Mouse (Mus musculus) kidney, postnatal 10 days (tissue): ENCODE data around the gene Akap10.
"Not testable (repeated sequence)": the region's sequence is repeated elsewhere in the genome, so short reads cannot be mapped to it uniquely, and the experiment has no call there.

Source experiments
- DNase-seq: peaks from one replicate; pipeline ENCODE4 v3.0.0; 2021; ENCODE audit warnings: mixed read lengths

The Akap10 gene

DNA sequence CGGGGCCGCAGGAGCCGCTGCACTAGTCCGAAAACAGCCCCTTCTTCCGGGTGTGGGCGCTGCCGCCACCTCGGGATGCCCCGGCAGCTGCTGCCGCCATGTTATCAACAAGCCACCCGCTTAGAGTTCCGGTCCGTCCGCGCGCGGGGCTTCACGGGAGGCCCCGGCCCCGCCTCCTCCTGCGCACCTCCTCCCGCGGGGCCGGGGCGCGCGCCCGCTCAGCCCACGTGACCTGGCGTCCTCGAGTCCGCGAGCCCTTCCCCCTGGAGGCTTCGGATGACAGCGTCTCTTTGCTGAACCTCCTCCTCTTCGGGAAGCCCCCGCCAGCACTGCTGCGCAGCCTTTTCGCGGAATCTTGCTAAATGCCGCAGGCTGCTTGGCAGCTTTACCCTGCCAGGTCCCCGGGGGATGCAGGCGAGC lies at the start of gene Akap10:
Gene Akap10 (minus strand): TSS at position 155 of the 420 bp plus-strand sequence.
- DNase-seq, result peak; percentile 98

DNA sequence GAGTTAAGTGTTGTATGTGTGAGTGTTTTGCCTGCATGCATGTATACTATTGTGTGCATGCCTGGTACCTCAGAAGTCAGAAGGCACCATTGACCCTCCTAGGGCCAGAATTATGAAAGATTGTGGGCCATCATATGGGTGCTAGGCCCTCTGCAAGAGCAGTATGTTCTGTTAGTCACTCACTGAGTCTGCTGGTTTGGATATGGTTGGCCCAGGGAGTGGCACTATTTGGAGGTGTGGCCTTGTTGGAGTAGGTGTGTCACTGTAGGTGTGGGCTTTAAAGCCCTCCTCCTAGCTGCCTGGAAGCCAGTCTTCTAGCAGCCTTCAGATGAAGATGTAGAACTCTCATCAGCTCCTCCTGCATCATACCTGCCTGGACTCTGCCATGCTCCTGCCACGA lies 45.7 kb upstream of the Akap10 start:
- DNase-seq, result no peak

DNA sequence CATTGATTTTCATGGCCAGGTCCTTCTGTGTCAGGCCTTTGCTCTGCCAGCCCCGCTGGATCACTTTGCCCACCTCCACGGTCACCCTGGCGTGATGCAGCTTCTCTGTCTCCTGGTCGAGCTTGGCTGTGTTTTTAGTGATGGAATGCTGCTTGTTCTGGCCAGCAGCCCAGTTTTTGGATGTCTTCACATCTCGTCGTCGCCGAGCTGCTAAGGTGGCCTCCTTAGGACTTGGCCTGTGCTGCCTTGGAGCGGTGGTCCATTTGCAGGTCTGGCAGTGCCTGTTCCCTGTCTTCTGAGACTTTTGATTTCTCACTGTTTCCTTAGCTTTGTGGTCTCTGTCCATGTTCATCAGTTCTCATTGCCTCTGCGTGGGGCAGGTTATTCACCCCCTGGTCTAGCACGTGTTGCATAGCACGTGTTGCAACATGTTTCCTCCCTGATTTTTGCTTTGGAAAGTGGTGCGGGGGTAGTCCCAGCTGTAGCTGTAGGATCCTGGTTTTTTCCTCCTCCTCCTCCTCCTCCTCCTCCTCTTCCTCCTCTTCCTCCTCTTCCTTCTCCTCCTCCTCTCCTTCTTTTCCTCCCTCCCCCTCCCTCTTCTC lies 44.2 kb upstream of the Akap10 start:
- peak; percentile 20 for DNase-seq

DNA sequence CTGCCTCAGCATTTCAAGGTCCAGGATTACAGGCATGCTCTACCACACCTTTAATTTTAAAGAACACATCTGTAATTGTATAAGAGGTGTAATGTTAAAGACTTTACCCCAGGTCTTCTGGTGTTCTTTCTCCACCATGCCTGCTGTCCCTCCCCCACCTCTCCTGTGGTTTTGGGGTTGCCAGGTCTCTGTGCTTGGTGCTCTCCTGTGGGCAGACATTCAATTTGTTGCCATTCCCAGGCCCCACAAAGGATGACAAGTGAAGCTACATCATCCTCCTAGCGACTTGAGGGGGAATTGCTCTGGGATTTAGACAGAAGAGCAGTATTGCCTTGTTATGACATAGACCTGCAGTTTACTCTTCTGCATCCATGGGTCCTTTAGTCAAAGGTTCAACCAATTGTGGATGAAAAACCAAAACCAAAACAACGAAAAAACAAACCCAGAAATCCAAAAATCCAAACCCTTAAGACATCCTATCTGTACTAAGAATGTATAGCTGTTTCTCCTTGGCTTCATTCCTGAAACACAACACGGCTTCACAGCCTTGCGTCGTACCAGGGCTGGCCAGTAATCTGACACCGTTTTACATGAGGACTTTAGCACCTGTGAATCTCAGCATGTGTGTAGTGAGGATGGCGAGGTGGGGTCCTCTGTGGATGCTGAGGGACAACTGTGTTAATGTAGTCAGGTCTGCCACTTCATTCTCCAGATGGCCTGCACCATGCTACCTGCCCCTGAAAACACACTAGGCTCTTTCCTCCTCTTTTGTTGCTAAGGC lies 41.6 kb upstream of the Akap10 start:
- DNase-seq, result no peak

DNA sequence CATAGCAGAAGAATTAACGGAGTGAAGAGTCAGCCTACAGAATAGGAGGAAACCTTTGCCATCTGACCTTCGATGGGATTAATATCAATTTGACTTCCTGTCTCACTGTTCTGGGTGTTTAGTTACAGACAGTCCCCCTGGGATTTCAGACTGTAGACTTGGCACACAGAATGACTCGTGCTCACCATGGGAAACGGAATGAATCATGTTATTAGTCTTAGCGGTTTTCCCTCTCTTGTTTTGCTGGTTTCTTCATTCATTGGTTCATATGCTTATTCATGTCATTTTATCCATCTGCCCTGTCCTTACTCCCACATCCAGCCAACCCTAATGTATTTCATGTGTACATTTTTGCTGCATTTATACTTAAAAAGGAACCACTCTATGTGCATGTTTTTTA lies 40.8 kb upstream of the Akap10 start:
- DNase-seq, result no peak

DNA sequence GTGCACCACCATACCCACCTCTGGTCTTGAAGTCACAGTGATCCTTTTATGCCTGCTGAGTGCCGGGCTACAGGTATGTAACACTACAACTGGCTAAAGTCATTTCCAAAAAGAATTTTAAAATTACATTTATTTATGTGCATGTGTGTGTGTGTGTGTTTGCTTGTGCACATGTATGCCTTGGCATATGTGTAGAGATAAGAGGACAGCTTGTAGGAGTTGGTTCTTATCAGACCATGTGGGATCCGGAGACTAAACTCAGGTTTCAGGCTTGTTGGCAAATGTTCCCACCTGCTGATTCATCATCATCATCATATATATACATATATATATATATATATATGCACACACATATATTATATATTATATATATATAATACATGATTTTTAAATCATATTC lies 38.8 kb upstream of the Akap10 start:
- DNase-seq, result no peak

DNA sequence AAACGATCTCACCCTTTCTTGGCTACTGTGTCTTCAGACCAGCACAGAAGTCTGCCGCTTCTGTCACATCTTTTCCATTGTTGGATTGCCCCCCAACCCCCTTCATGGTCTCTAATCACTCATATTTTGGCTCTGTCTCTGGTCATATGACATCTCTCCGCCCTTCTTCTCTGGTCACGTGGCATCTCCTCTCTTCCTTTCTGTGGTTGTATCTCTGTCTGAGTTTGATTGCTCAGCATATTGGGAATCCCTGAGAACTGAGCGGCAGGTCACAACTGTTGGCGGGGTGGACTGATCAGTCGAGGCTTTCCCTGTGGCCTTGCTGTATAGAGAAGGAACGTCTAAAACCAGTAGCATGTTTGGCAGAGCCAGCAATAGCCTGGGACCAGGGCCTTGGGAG lies 37.0 kb upstream of the Akap10 start:
- DNase-seq, result no peak

DNA sequence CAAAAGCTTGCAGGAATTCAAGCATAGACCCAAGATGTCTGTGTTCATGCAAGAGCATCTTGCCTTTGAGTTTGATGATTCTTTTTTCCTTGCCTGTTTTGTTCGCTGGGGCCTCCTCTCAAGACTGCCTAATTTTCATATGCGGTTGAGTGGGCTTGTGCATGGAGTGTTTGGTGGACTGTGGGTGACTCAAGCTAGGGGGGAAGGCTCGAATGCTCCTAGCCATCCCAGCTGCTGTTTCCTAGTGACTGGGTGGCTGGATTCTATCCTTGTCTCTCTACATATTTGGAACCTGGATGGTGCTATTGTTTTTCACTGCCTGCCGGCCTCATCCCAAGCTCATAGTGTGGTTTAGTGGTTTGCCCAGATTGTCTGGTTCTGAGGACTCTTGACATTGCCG lies 34.6 kb upstream of the Akap10 start:
- DNase-seq, result no peak

DNA sequence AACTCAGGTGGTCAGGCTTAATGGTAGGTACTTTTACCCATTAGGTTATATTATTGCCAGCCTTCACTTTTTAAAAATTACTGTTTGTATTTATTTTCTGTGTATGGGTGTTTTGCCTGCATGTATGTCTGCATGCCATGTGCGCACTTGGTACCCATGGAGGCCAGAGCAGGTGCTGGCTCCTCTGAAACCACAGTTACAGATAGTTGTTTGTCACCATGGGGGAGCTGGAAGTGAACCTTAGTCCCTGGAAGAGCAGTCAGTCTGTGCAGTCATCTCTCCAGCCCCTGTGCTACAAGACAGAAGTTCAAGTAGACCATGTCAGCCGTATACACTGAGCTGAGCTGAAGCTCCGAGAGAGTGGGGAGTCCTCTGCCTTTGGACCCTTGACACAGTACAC lies 33.1 kb upstream of the Akap10 start:
- no peak for DNase-seq

DNA sequence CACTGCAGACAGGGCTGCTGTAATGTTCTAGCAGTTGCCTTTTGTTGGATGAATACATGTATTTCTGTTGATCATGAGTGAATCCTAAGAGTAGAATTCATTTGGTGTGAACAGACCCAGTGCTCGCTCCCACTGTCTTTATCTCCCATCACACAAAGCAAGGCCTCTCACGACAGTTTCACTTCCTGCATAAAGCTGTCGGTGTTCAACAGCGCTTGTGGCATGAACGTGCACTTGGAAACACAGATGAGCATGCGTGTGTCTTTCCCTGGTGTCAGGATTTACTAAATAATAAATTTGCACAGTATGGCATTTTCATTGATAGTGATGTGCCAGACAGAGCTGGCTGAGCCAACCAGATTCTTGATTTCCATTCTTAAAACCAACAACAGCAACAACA lies 32.6 kb upstream of the Akap10 start:
- DNase-seq, result no peak

DNA sequence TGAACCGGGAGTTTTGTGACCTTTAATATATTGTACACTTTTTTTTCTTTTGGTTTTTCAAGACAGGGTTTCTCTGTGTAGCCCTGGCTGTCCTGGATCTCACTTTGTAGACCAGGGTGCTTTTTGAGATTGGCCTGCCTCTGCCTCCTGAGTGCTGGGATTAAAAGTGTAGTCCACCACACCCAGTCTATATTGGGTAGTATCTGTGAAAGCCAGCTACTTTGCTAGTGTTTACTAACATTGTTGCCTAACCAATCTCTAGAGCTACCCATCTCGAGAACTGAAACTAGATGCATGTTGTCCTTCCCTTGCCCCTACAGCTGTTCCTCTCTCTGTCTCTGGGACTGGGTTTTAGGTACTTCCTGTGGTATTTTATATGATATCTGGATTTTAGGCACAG lies 30.0 kb upstream of the Akap10 start:
- no peak for DNase-seq

DNA sequence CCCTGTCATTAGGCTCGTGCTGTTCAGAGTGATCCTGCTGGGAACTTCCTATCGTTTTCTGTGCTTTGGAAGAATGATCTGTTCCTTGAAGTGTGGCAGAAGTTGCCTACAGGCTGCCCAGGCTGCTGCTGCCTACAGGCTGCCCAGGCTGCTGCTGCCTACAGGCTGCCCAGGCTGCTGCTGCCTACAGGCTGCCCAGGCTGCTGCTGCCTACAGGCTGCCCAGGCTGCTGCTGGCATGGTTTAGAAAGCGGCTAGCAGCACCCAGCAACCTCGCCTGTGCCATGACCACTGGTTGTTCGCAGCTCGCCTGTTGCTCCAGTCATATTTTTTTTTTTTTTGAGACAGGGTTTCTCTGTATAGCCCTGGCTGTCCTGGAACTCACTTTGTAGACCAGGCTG lies 28.7 kb upstream of the Akap10 start:
- not testable (repeated sequence) for DNase-seq

DNA sequence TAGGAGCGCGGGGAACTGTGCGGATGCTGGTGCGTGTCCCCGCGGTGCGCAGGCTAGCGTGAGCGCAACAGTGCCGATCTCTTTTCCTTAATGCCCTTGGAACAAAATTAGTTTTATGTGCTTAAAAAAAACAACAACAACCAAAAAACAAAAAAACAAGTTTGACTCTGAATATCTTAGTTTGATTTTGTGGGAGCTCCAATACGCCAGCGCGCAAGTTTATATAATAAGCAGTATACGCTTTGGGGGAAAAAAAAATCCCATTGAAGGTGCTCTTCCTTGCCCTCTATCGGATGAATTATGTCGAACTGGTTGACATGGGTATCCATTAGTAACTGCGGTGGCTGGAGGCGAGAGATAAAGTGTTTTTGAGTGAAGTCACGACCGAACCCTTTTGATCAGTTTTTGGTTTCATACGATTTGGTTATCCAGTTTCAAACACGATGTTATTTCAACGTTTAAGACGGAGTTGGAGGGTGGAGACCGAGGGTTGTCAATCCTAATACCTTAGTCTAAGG lies 27.3 kb upstream of the Akap10 start:
- DNase-seq, result no peak

DNA sequence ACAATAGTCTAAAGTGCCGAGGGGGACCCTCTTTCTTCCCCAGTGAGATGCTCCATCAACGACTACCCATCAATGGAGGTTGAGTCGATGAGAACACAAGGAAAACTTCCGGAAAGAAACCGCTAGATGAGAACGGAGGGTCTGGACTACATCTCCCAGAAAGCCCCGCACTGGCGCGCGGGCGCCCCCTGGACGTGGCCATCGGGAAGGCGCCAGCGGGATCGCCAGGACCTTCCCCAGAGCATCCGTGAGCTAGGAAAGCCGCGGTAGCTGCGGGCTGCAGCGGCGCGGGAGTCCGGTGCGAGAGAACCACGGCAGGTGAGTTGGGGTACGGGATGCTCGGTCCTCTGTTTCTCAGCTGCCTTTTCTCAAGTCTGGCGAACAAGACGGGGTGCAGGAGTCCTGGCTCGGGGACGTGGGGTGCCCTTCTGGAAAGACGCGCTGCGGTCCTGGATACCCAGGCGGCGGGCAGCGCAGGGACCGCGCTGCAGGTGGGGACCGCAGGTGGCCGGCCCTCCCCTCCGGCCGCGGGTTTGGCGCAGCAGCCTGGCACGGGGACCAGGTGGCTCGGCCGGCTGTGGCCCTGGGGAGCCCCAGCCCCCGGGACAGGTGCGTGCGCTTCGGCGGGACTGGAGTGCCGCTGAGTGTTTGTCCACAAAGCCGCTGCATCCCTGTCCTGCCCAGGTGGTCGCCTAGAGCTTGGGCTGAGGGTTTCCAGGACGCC lies 26.7 kb upstream of the Akap10 start, which contains the start of gene Specc1:
Gene Specc1 (plus strand): TSS at position 192 of the 724 bp plus-strand sequence.
- peak; percentile 95 for DNase-seq

DNA sequence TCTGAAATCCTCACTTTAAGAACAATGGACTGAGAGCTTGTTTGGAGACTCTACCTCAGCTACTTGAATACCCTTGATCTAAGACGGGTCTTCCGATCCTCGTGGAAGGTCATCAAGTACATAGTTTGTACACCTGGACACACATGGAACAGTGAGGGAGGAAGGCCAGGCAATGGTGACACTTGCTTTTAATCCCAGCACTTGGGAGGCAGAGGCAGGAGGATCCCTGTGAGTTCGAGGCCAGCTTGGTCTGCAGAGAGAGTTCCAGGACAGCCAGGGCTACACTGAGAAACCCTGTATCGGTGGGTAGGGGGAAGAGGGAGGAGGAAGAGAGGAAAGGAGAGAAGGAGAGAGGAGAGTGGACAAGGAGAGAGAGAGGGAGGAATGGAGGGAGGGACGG lies 25.9 kb upstream of the Akap10 start:
- DNase-seq, result no peak

DNA sequence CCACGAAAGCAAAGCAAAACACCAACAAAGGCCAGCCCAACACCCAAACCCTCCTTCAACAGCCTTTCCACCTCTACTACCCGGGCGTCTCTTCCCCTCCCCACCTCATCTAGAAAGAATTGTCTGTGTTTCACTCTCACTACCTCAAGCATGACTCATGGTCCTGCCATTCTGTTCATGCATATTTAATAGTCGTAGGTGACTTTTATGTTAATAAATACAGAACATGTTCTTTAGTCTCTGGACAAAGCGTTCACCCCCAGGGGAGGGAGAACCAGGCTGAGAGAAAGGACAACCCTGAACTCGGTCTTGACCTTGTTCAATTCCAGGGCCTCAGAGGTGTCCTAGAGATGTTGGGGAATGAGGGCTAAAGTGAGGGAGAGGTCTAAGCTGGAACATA lies 25.1 kb upstream of the Akap10 start:
- DNase-seq, result peak; percentile 22

DNA sequence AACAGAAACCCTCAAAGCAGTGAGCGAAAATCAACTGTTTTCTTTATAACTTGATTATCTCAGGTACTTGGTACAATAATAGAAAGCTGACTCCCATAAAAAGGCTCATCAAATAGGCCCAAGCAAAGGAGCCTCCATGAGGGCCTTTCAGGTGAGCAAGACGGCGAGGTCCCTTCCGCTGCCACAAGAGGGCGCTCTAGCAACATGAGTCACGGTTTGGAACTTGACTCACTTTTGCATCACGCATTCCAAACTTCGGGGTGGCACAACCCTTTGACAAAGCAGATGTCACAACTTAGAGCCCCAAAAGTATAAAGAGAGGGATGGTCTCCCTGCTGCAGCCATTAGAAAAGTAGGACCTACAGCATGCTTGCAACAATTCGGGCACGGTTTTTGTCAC lies 20.6 kb upstream of the Akap10 start:
- peak; percentile 92 for DNase-seq

DNA sequence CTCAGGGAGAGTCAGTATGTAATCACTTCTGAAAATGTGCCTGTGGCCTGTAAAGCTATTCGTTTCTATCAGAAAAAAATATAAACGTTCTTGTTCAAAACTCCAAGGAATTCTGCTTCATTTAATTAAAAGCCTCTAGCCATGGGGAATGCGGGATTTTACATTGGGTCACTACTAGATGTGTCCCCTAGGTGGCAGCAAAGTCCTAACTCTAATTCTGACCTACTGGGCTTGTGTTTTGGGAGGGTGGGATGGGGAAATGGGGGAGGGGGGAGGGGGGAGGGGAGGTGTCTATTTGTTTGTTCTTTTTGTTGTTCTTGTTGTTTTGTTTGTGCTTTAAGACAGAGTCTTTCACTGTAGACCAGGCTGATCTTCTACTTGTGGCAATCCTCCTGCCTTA lies 19.3 kb upstream of the Akap10 start:
- peak; percentile 73 for DNase-seq

DNA sequence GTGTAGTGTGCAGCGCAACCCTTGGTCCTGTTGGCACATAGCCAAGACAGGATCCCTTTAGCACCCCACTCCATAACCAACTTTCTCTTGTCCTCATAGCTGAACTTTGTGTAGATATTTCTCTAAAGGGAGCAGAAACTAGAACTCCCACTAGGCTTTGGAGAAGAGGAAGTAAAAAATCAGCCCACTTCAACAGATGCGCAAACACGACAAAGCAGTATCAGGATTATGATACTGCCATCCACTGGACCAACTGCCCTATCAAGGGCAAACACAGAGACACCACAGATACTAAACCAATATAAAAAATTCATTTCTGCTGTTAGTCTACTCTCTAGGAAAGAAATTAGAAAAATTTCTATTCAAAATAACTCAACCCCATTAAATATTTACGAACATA lies 16.6 kb upstream of the Akap10 start:
- DNase-seq, result no peak

DNA sequence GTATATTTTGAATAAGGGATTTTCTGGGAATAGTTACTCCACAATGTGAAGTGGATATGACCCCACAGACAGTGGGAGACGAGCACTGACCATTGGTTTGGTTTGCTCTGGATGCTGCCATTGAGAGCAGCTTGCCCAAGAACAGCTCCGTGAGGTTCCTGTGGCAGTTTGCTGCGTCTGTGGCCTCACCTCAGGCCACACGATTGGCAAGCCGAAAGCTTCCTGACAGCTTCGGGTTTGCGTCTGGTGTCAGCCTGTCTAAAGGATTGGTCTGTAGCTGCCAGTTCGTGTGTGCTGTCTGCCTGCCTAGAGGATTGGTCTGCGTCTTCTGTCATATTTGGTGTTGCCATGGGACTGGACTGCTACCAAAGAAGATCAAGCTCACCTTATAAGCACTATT lies 14.4 kb upstream of the Akap10 start:
- no peak for DNase-seq

DNA sequence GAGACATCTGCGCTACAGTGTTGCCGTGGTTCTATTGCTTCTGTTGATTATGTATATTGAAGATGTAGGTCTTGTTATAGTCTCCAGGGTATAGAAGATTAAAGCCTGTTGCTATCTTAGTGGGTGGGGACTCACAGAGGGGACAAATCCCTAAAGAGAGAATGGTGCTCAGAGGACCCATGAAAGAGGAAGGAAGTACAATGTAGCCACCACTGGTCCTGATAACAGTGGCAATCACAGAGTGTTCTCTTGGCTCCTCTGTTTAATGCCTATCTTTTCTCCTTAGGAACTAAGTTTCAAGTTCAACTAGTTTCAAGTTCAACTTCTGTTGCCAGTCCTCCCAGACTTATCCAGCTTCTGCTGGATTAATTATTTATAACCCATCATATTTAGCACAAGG lies 12.9 kb upstream of the Akap10 start:
- DNase-seq, result no peak

DNA sequence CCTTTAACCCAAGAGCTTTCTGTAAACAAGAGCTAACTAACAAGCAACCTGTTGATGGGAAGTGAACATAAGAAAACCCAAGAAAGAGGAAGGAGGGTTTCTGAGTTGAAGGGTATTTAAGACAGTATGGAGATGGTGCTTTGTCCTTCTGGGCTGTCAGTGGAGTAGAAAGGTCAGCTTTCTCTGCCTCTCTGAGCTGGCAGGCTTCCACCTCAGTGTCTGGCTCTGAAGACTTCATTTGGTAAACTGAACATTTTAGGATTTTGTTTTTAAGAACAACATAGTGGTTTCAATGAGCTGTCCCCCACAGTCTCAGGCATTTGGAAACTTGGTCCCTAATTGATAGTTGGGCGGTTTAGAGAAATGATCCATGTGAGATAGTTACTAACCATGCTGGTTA lies 7.7 kb upstream of the Akap10 start:
- peak; percentile 16 for DNase-seq

DNA sequence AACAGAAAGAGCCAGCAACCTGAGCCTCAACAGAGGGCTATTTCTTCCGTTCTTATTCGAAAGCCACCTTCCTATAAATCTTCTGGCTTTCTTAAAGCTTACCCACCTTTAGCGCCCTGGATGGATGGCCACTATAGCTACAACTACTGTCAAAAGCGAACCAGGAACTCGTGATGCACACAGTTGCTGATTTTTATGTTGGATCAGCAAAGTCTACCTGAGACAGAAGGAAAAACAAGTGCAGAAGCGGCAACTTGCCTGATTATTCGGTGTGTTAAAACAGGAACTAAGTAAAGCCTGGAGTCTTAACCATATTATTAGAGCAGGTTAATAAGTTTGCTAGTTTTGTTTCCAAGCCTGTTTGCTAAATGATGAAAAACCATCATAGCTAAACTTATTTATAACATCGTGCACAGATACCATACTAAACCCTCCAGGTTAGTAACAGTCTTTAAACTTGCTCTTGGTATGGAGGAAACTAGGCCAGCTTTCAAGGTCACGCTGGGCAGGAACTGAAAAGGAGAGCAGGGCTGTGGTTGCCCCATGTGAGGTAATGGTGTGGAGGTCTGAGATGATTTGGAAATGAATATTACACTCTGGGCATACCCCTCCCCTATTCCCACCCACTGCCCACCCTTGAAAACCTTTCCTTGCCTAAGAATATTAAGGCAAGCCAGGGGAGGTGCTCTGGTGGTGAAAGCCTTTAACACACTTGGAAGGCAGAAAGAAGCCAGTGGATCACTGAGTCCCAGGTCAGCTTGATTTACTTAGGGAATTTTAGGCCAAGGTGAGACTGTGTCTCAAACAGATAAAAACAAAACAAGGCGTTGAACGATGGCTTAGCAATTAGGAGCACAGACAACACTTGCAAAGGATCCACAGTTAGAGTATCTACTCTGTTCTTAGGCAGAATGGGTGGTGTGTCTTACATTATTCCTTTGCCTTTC lies 861 bp upstream of the Akap10 start:
- DNase-seq, result peak; percentile 20
